Mouse (Mus musculus) erythroblast, embryonic 14.5 days (primary cell): ENCODE data around the gene Nup210. TPM values are rescaled to one million over a fixed set of nuclear protein-coding genes. Genes with fewer than 3 reads are reported as not detected.

Experiments used
- H3K27me3 ChIP-seq: 2 replicates; pipeline ENCODE4 v1.6.1; 2012; ENCODE audit warnings: inconsistent platforms; ENCODE audit not compliant: control insufficient read depth
- H3K36me3 ChIP-seq: 2 replicates; pipeline ENCODE4 v1.6.1; 2012; ENCODE audit warnings: mild to moderate bottlenecking, inconsistent platforms; ENCODE audit not compliant: control insufficient read depth
- H3K4me1 ChIP-seq: 2 replicates; pipeline ENCODE4 v1.6.1; 2012; ENCODE audit warnings: inconsistent platforms; ENCODE audit not compliant: control insufficient read depth
- H3K4me3 ChIP-seq: replicated peaks from 2 replicates; pipeline ENCODE3; 2012; ENCODE audit warnings: moderate library complexity, mild to moderate bottlenecking, inconsistent platforms
- H3K9me3 ChIP-seq: 2 replicates; pipeline ENCODE4 v1.6.1; 2012; ENCODE audit warnings: low read length, inconsistent platforms, mixed read lengths; ENCODE audit not compliant: control insufficient read depth
- GATA1 ChIP-seq: IDR thresholded peaks from 2 replicates; pipeline ENCODE4 v1.6.1; 2012; ENCODE audit warnings: low read length, inconsistent platforms, mixed read lengths
- TAL1 ChIP-seq: IDR thresholded peaks from 3 replicates; pipeline ENCODE4 v1.6.1; 2012; ENCODE audit warnings: low read length, inconsistent platforms, mixed read lengths
- polyA plus RNA-seq: library from polyadenylated mRNA; stranded (reverse); fragments of >175 nt; gene quantifications from 2 replicates; pipeline ENCODE4 v1.2.3, GENCODE M21; 2012

Nup210 gene
- polyA plus RNA-seq, 1 experiment, result 15.1 TPM

DNA sequence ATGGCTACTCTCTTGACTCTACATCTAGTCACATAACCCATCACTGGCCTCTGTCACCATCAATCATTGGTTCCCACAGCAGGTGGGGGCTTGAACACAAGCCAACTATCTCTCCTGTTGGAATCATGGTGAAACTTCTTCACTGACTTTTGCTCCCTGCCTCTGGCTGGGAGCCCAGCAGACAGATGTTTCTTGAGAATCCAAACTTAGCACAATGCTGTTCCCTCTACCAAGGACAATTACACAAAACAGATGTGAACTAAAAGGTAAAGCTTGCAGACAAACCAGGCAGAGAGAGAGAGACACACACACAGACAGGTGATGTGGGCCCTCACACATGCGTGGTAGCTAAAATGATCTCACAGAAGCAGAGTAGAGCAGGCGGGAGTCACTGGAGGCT is 58.6 kb downstream of the Nup210 start:
- H3K4me3 ChIP-seq, result no peak overlapping the region
- H3K36me3 ChIP-seq, result peaks cover 99% of the 10 kb centered on the region
- no peaks in the 10 kb centered on the region for H3K4me1 ChIP-seq
- H3K27me3 ChIP-seq, result no peaks in the 10 kb centered on the region
- no peaks in the 10 kb centered on the region for H3K9me3 ChIP-seq
- no peak for TF ChIP-seq GATA1
- TF ChIP-seq TAL1, result no peak

- H3K9me3 ChIP-seq, result no peaks in the 10 kb centered on the region
These were observed 60.3 kb downstream of the Nup210 start for GRCm38 (mm10) chr6:91056348-91056747.

DNA sequence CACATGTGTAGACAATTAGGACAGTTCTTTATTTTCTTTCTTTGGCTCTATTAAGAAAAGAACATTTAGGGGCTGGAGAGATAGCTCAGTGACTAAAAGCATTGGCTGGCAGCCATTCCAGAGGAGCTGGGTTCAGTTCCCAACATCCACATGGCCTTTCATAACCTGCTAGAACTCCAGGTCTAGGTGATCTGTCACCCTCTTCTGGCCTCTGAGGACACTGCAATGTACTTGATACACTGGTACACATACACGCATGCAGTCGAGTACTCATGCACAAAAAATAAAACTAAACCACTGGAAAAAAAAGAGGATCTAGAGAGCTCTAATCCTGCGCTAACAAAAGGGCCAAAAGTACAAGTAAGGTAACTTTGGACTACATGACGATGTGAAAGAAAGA is 64.1 kb downstream of the Nup210 start:
- Histone ChIP-seq H3K27me3 (no peaks in the 10 kb centered on the region), H3K4me3 (no peak overlapping the region), H3K9me3 (no peaks in the 10 kb centered on the region), H3K36me3 (peaks cover 98% of the 10 kb centered on the region), H3K4me1 (peaks cover 1% of the 10 kb centered on the region; the same call in 1 of the 2 replicates)
- TF ChIP-seq GATA1 (no peak), TAL1 (no peak)

More at GRCm38 (mm10) chr6:91056348-91056747, 60.3 kb downstream of the Nup210 start:
- Histone ChIP-seq H3K4me1 (no peaks in the 10 kb centered on the region), H3K36me3 (peaks cover 100% of the 10 kb centered on the region), H3K4me3 (no peak overlapping the region), H3K27me3 (no peaks in the 10 kb centered on the region)
- TF ChIP-seq GATA1 (no peak), TAL1 (no peak)

DNA sequence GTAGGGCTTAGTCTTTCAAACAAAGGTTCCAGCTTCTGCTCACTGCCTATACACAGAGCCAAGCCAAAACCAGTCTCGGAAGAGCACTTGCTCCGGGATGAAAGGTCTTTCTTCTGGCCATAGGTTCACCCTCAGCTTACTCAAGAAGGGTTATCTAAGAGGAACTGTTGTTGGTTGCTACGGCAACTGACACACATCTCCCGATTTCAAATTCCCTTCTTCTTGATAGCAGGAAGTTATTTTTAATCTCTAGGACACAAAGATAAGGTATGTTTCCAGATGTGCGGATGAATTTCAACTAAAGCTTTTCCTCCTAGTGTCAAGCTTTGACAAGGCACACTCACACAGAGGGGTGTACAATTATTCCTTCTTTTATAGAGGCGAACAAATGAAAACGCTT is 68.6 kb downstream of the Nup210 start:
- Histone ChIP-seq H3K27me3 (no peaks in the 10 kb centered on the region), H3K4me1 (peaks cover 1% of the 10 kb centered on the region; the same call in 1 of the 2 replicates), H3K36me3 (peaks cover 98% of the 10 kb centered on the region), H3K9me3 (no peaks in the 10 kb centered on the region), H3K4me3 (no peak overlapping the region)
- TF ChIP-seq GATA1 (no peak), TAL1 (no peak)

- no peaks in the 10 kb centered on the region for H3K9me3 ChIP-seq
- H3K4me3 ChIP-seq, result no peak overlapping the region
- TF ChIP-seq TAL1 (no peak), GATA1 (no peak)
- peaks cover 1% of the 10 kb centered on the region; the same call in 1 of the 2 replicates for H3K4me1 ChIP-seq
- H3K36me3 ChIP-seq, result peaks cover 98% of the 10 kb centered on the region
- no peaks in the 10 kb centered on the region for H3K27me3 ChIP-seq
These were observed 69.2 kb downstream of the Nup210 start for GRCm38 (mm10) chr6:91047434-91047833.

- peaks cover 99% of the 10 kb centered on the region for H3K36me3 ChIP-seq
- TF ChIP-seq TAL1 (no peak), GATA1 (no peak)
- H3K9me3 ChIP-seq, result no peaks in the 10 kb centered on the region
- H3K4me1 ChIP-seq, result peaks cover 1% of the 10 kb centered on the region; the same call in 1 of the 2 replicates
- no peak overlapping the region for H3K4me3 ChIP-seq
- H3K27me3 ChIP-seq, result no peaks in the 10 kb centered on the region
These were observed 70.4 kb downstream of the Nup210 start for GRCm38 (mm10) chr6:91046184-91046583.

DNA sequence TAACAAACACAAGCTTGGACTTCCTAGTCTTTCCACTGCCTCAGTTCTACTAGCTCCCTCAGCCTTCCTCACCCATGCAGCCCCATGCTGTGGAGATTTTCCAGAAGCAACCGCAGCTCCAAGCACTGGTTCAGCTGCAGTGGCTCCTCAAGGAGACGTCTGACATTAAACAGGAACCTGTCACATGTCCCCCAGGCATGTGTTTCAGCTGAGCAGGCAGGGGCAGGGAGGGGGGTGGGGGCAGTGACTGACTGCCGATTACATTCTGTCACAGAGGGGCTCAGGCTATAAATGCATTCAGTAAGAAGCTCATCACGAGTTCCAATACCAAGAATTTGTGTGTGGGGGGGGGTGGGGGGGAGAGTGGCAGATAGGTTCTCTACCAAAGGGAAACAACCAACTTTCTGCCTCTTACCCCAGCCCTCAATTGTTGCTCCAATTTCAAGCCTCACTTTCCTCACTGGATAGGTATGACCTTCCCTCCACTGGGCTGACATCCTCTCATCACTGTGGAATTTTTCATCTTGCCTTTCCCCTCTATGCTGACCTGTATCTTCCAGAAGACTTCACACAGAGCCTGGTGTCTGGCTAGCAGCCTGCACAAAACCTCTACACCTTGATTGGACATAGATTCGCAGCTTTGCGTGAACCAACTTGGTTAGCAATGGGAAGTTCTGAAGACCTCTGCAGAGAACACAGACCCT is 71.8 kb downstream of the Nup210 start:
- Histone ChIP-seq H3K4me1 (peaks cover 1% of the 10 kb centered on the region; the same call in 1 of the 2 replicates), H3K4me3 (no peak overlapping the region), H3K9me3 (no peaks in the 10 kb centered on the region), H3K36me3 (peaks cover 100% of the 10 kb centered on the region), H3K27me3 (no peaks in the 10 kb centered on the region)
- TF ChIP-seq GATA1, result no peak
- TF ChIP-seq TAL1, result no peak

- H3K4me1 ChIP-seq, result no peaks in the 10 kb centered on the region
- peaks cover 100% of the 10 kb centered on the region for H3K36me3 ChIP-seq
- no peaks in the 10 kb centered on the region for H3K27me3 ChIP-seq
- H3K4me3 ChIP-seq, result no peak overlapping the region
- H3K9me3 ChIP-seq, result no peaks in the 10 kb centered on the region
- TF ChIP-seq TAL1, result no peak
- TF ChIP-seq GATA1, result no peak
These were observed 75.3 kb downstream of the Nup210 start for GRCm38 (mm10) chr6:91041287-91041686.

DNA sequence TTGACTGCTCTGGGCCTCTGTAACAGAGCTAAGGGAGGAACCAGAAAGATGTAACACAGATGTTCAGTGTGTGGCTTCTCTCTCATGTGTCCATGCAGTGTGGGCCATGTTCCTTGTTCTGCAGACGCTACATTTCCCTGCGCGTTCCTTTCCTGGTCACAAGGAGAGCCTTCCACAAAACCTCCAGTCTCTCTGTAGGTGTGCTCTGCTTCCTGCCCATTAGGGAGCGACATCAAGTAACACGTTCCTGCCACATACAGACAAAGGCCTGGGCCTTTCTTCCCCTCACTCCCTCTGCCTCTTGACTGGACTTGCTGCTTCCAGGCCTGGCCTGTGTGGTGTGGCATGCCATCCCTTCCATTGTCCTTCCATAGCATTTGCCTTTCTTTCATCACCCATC is 88.4 kb downstream of the Nup210 start:
- no peaks in the 10 kb centered on the region for H3K9me3 ChIP-seq
- no peaks in the 10 kb centered on the region for H3K4me1 ChIP-seq
- peaks cover 99% of the 10 kb centered on the region for H3K36me3 ChIP-seq
- TF ChIP-seq TAL1 (no peak), GATA1 (no peak)
- H3K4me3 ChIP-seq, result no peak overlapping the region
- H3K27me3 ChIP-seq, result no peaks in the 10 kb centered on the region
